Mouse (Mus musculus) right cerebral cortex, postnatal 10 days (tissue): ENCODE results near the gene Obp1b.
"Not testable (repeated sequence)": the region's sequence is repeated elsewhere in the genome, so short reads cannot be mapped to it uniquely, and the experiment has no call there.

ENCODE experiments used
- DNase-seq, 2 experiments: peaks; one replicate each; pipeline ENCODE4 v3.0.0; 2021; ENCODE audit warnings: low spot score in 2 of 2

Gene Obp1b

GRCm38 (mm10) chrX:78186477-78186876, at the start of gene Obp1b:
Gene Obp1b, plus strand, starts transcription at chrX:78186777.
- not testable (repeated sequence) for DNase-seq

- not testable (repeated sequence) for DNase-seq
These were observed 15.6 kb downstream of the Obp1b start for GRCm38 (mm10) chrX:78202220-78202619.

- DNase-seq = no peak
These were observed 16.3 kb downstream of the Obp1b start for GRCm38 (mm10) chrX:78202829-78203228.
